Mouse (Mus musculus): ENCODE results near the gene Cpxm1. TPM values are rescaled to one million over a fixed set of nuclear protein-coding genes. Genes with fewer than 3 reads are reported as not detected.
"Not testable (repeated sequence)": the region's sequence is repeated elsewhere in the genome, so short reads cannot be mapped to it uniquely, and the experiment has no call there.

Gene Cpxm1
- polyA plus RNA-seq, 1 experiment from 2014 or later, result 106 TPM

DNA sequence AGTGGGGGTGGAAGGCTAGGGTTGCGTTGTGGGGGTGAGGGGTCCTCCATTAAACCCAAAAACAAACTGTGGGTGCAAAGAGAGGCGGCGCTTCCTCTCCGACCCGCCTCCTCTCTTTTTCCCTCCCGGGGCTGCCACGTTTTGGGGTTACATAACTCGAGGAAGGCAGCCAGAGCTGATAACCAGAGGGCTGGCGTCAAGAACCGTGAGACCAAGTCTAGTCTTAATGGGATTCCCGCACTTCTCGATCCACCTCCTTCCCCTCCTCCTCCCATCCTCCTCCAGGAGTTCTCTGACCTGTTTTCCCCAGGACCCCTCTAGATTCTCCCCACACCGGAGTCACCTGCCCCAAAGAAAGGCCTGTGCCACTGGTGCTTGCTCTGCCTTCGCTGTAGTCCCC, 717 bp upstream of the Cpxm1 start:
- H3K27me3 ChIP-seq, result no peaks in the 10 kb centered on the region
- peak overlapping the region; percentile 87; the same call in 1 of the 2 replicates for H3K27ac ChIP-seq
- H3K4me1 ChIP-seq, result peaks cover 27% of the 10 kb centered on the region
- H3K9ac ChIP-seq, result peak overlapping the region; percentile 81; the same call in 1 of the 2 replicates
- peaks cover 21% of the 10 kb centered on the region for H3K36me3 ChIP-seq
- ATAC-seq (ENCODE audit: insufficient number of reproducible peaks, insufficient read depth, low FRiP score, low TSS enrichment), result no peak
- H3K9me3 ChIP-seq, result no peaks in the 10 kb centered on the region
- H3K4me2 ChIP-seq (replicated peaks), result peak overlapping the region; percentile 85
- 16% methylated on average over 14 of the region's 14 CpGs for WGBS
- peak overlapping the region; percentile 74 for H3K4me3 ChIP-seq

DNA sequence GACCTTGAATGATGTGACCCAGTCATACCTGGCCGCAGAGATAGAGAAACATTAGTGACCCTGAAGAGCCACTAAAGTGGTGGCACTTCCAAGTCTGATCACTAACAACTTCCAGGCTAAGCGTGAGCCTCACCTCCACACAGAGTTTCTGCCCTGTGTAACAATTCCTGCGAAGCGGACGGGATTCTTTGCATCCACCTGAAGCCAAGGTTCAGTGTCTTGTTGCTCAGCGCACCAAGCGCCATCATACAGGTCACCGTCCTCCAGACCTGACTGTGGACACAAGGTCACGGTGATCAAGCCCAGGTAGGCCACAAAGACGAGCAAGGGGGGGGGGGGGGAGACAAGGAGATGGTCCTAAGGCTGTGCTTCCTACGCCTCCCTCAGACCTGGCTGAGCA, 1.7 kb downstream of the Cpxm1 start:
- ATAC-seq (ENCODE audit: insufficient number of reproducible peaks, insufficient read depth, low FRiP score, low TSS enrichment), result no peak
- no peak overlapping the region for H3K9ac ChIP-seq
- WGBS, result 93% methylated on average over 11 of the region's 11 CpGs

DNA sequence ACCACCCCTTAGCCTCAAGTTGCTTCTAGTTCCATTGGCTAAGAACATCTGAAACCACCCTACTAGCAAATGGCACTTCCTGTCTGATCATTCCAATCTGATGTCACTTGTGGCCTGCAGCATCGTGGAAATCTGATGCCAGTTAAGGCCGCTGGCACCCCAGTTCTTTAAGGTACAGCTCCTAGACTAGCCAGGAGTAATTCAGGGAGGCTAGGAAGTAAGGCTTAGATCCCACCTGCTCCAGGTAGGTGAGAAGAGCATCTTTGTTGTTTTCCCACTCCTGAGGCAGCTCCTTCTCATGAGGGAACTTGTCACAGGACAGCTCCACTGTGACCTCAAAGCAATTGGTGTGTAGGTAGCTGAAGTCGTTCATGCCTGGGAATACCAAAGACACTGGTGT, 4.5 kb downstream of the Cpxm1 start:
- no peak for ATAC-seq (ENCODE audit: insufficient number of reproducible peaks, insufficient read depth, low FRiP score, low TSS enrichment)

More for the DNA sequence above, 1.7 kb downstream of the Cpxm1 start:
- Histone ChIP-seq H3K4me2 (replicated peaks) (no peak overlapping the region), H3K36me3 (peaks cover 42% of the 10 kb centered on the region), H3K27ac (no peak overlapping the region), H3K4me3 (no peak overlapping the region), H3K27me3 (no peaks in the 10 kb centered on the region), H3K9me3 (no peaks in the 10 kb centered on the region), H3K4me1 (peaks cover 23% of the 10 kb centered on the region)

DNA sequence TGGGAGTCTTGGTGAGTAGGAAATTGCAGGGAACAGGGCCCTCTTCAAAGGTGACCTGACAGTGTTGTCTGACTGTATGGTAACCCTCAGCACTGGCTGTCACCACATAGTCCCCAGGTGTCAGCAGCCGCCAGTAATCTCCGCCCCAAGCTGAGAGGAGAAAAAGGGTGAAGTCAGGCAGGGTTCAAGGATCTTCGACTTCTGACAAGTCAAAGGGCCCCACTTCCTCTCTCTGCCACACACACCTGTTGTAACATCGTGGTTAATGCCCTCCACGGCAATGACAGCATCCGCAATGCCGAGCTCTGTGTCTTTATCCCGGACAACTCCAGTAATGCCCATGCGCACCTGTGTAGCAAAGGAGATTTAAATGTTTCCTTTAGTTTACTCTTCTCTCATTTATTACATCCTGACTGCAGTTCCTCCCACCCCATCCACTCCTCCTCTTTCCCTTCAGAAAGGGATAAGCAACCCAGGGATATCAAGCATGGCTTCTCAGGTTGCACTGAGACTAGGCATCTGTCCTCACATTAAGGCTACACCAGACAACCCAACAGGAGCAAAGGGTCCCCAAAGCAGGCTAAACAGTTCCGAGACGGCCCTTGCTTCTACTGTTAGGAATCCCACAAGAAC, 6.3 kb downstream of the Cpxm1 start:
- H3K36me3 ChIP-seq, result peaks cover 47% of the 10 kb centered on the region

More for the DNA sequence above, 4.5 kb downstream of the Cpxm1 start:
- H3K4me2 ChIP-seq (replicated peaks), result no peak overlapping the region
- no peak overlapping the region for H3K27ac ChIP-seq
- no peak overlapping the region for H3K9ac ChIP-seq
- H3K4me1 ChIP-seq, result peaks cover 15% of the 10 kb centered on the region
- H3K4me3 ChIP-seq, result no peak overlapping the region
- whole genome bisulfite sequencing, result 75% methylated on average over 3 of the region's 3 CpGs
- no peaks in the 10 kb centered on the region for H3K27me3 ChIP-seq
- H3K36me3 ChIP-seq, result peaks cover 47% of the 10 kb centered on the region
- H3K9me3 ChIP-seq, result no peaks in the 10 kb centered on the region

DNA sequence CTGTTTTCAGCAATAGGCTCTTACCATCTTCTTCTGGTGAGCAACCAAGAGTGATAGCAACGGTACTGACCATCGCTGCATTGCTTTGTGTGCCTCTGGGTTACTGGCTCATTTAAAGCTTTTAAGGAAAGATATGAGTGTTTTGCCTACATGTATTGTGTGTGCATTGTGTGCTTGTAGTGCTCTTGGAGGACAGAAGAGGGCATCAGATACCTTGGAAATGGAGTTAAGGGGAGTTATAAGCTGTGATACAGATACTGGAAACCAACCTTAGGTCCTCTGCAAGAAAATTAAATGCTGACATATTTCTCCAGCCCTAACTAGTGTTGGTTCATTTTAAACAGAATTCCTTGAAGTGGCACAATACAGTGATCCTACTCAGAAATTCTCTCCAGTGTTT, 8.6 kb downstream of the Cpxm1 start:
- H3K4me2 ChIP-seq (replicated peaks), result no peak overlapping the region
- peaks cover 33% of the 10 kb centered on the region for H3K36me3 ChIP-seq
- H3K27ac ChIP-seq, result no peak overlapping the region
- H3K27me3 ChIP-seq, result 0 out of 2 replicates have a peak, but pooled peaks cover 4% of the 10 kb centered on the region
- H3K9ac ChIP-seq, result no peak overlapping the region
- ATAC-seq (ENCODE audit: insufficient number of reproducible peaks, insufficient read depth, low FRiP score, low TSS enrichment), result no peak
- no peaks in the 10 kb centered on the region for H3K4me1 ChIP-seq
- 86% methylated on average over 2 of the region's 2 CpGs for WGBS
- no peaks in the 10 kb centered on the region for H3K9me3 ChIP-seq
- H3K4me3 ChIP-seq, result no peak overlapping the region

More for the DNA sequence above, 6.3 kb downstream of the Cpxm1 start:
- 84% methylated on average over 11 of the region's 11 CpGs for WGBS
- no peak for ATAC-seq (ENCODE audit: insufficient number of reproducible peaks, insufficient read depth, low FRiP score, low TSS enrichment)
- H3K4me3 ChIP-seq, result no peak overlapping the region
- no peaks in the 10 kb centered on the region for H3K9me3 ChIP-seq
- H3K27me3 ChIP-seq, result 0 out of 2 replicates have a peak, but pooled peaks cover 2% of the 10 kb centered on the region
- peaks cover 2% of the 10 kb centered on the region; the same call in 1 of the 2 replicates for H3K4me1 ChIP-seq
- H3K4me2 ChIP-seq (replicated peaks), result no peak overlapping the region
- no peak overlapping the region for H3K9ac ChIP-seq
- no peak overlapping the region for H3K27ac ChIP-seq

DNA sequence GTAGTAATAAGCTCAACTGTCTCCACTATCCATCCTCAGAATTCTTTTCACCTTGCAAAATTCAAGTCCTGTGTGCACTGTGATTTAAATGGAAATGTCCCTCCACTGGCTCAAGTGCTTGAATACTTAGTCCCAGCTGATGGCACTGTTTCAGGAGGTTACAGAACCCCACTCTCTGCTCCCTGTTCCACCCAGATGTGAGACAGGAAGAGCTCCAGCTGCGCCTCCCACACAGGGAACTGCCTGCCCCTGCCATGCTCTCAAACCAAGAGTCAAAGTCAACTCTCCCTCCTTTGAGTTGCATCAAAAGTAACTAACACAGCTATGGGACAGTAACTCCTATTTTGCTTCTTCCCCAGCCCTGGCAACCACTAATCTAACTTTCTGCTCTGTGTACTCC, 11.2 kb downstream of the Cpxm1 start:
- no peak for ATAC-seq (ENCODE audit: insufficient number of reproducible peaks, insufficient read depth, low FRiP score, low TSS enrichment)
- Histone ChIP-seq H3K9me3 (no peaks in the 10 kb centered on the region), H3K27me3 (0 out of 2 replicates have a peak, but pooled peaks cover 7% of the 10 kb centered on the region), H3K27ac (no peak overlapping the region), H3K4me1 (peaks cover 4% of the 10 kb centered on the region; the same call in 1 of the 2 replicates), H3K36me3 (peaks cover 10% of the 10 kb centered on the region), H3K4me2 (replicated peaks) (no peak overlapping the region), H3K4me3 (no peak overlapping the region), H3K9ac (no peak overlapping the region)
- WGBS, result 75% methylated on average over 1 of the region's 1 CpGs

DNA sequence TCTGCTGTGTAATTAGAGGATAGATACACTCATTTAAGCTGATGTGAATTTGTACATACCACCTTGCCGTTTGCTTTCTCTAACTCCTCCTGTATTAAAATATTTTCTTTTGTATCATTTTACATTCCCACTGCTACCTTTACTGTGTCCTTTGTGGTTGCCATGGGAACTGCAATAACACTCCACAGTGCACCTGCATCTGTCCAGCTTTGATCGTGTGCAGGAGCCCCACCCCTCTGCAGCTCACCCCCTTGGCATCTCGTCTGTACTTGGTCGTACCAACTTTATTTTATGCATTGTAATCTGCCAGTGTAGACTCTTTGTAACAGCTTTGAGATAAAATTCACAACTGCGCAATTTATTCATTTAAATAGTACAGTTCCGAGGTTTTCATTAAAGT, 13.5 kb downstream of the Cpxm1 start:
- Histone ChIP-seq H3K9me3 (no peaks in the 10 kb centered on the region), H3K27me3 (0 out of 2 replicates have a peak, but pooled peaks cover 7% of the 10 kb centered on the region), H3K9ac (no peak overlapping the region), H3K4me2 (replicated peaks) (no peak overlapping the region), H3K4me3 (no peak overlapping the region), H3K36me3 (no peaks in the 10 kb centered on the region), H3K4me1 (peaks cover 4% of the 10 kb centered on the region; the same call in 1 of the 2 replicates), H3K27ac (no peak overlapping the region)
- no peak for ATAC-seq (ENCODE audit: insufficient number of reproducible peaks, insufficient read depth, low FRiP score, low TSS enrichment)
- 73% methylated on average over 6 of the region's 6 CpGs for WGBS

DNA sequence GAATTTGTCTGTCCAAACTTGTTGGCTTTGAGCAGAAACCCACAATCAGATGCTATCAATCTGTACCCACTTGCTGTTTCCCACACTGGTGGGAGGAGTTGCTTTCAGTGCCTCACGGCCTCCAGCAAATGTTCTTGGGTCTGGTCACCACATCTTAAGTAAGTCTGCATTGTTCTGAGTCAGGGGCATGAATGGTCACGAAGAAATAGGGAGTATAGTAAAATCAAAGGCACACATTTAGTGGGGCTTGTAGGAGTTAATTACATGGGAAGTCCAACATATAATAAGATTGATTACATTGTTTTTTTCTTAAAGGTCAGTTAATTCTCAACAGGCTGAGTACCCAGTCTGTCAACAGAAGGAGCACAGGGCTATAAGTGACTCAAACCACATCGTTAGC, 14.2 kb downstream of the Cpxm1 start:
- no peak overlapping the region for H3K4me3 ChIP-seq
- WGBS, result 50% methylated on average over 3 of the region's 3 CpGs
- no peak for ATAC-seq (ENCODE audit: insufficient number of reproducible peaks, insufficient read depth, low FRiP score, low TSS enrichment)
- H3K9ac ChIP-seq, result no peak overlapping the region
- H3K9me3 ChIP-seq, result no peaks in the 10 kb centered on the region
- H3K27ac ChIP-seq, result no peak overlapping the region
- H3K27me3 ChIP-seq, result 0 out of 2 replicates have a peak, but pooled peaks cover 7% of the 10 kb centered on the region
- no peak overlapping the region for H3K4me2 ChIP-seq (replicated peaks)
- H3K4me1 ChIP-seq, result peaks cover 4% of the 10 kb centered on the region; the same call in 1 of the 2 replicates
- no peaks in the 10 kb centered on the region for H3K36me3 ChIP-seq

DNA sequence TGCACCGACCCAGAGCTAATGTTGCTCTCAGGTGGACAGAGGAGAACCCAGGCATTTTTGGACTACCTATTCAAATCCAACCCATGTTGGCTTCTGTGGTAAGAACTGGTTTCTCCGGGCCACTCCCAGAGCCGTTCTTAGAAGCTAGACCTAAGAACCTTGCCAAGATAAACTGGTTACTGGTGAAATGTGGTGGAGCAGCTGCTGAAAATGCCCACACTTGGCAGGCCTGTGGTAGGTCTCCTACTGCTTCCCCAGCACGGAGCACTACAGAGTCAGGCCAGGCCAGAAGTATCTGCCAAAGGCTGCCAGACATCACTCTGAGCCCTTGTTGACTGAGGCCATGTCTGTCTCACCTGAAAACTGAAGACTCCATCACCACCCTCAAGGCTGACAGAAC, 22.4 kb downstream of the Cpxm1 start:
- ATAC-seq (ENCODE audit: insufficient number of reproducible peaks, insufficient read depth, low FRiP score, low TSS enrichment), result no peak
- no peak overlapping the region for H3K4me2 ChIP-seq (replicated peaks)
- H3K4me1 ChIP-seq, result no peaks in the 10 kb centered on the region
- no peak overlapping the region for H3K9ac ChIP-seq
- H3K27ac ChIP-seq, result no peak overlapping the region
- H3K36me3 ChIP-seq, result no peaks in the 10 kb centered on the region
- no peak overlapping the region for H3K4me3 ChIP-seq
- 0 out of 2 replicates have a peak, but pooled peaks cover 3% of the 10 kb centered on the region for H3K27me3 ChIP-seq
- 74% methylated on average over 4 of the region's 4 CpGs for whole genome bisulfite sequencing
- H3K9me3 ChIP-seq, result no peaks in the 10 kb centered on the region

DNA sequence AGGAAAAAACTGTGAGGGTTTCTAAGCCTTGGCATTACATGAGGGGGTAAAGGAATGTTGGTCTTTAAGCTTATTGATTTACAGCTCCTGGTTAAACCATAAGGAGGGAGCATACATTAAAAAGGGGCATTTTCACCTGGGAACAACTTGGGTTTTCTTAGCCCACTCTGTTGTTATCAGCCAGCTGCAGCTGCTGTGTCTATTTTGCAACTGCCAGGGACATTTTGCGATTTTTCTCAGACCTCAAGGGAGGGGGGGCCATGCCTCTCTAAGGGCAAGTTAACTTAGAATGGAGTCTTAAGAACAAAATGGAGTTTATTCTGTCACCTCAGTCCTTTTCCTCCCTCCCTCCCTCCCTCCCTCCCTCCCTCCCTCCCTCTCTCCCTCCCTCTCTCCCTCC, 24.3 kb downstream of the Cpxm1 start:
- not testable (repeated sequence) for H3K4me1 ChIP-seq; H3K4me3 ChIP-seq; H3K27me3 ChIP-seq; H3K9ac ChIP-seq; H3K36me3 ChIP-seq; H3K27ac ChIP-seq; H3K9me3 ChIP-seq; ATAC-seq (ENCODE audit: insufficient number of reproducible peaks, insufficient read depth, low FRiP score, low TSS enrichment); H3K4me2 ChIP-seq (replicated peaks)
- 45% methylated on average over 1 of the region's 1 CpGs for WGBS

DNA sequence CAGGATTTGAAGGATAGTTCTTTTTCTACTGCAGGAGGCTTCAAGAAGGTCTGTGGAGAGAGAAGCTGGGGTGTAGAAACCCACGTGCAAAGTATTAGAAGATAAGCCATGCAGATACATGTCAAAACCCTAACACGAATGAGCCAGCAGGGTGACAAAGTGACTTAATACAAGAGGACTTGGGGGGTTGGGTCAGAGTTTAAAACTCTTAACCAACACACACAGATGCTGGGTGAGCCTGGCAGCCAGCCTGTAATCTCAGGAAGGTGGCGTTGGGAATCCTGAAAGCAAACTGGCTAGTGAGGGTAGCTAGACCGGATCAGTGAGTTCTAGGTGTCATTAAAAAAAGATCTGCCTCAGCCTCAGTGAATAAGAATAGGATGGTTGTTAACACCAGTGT, 30.0 kb downstream of the Cpxm1 start:
- no peak overlapping the region for H3K9ac ChIP-seq
- no peak overlapping the region for H3K4me2 ChIP-seq (replicated peaks)
- H3K27me3 ChIP-seq, result peaks cover 47% of the 10 kb centered on the region
- no peaks in the 10 kb centered on the region for H3K9me3 ChIP-seq
- WGBS, result 61% methylated on average over 4 of the region's 4 CpGs
- no peak overlapping the region for H3K4me3 ChIP-seq
- H3K27ac ChIP-seq, result no peak overlapping the region
- H3K36me3 ChIP-seq, result no peaks in the 10 kb centered on the region
- no peak for ATAC-seq (ENCODE audit: insufficient number of reproducible peaks, insufficient read depth, low FRiP score, low TSS enrichment)
- peaks cover 6% of the 10 kb centered on the region for H3K4me1 ChIP-seq
